In the genomic region with DNA sequence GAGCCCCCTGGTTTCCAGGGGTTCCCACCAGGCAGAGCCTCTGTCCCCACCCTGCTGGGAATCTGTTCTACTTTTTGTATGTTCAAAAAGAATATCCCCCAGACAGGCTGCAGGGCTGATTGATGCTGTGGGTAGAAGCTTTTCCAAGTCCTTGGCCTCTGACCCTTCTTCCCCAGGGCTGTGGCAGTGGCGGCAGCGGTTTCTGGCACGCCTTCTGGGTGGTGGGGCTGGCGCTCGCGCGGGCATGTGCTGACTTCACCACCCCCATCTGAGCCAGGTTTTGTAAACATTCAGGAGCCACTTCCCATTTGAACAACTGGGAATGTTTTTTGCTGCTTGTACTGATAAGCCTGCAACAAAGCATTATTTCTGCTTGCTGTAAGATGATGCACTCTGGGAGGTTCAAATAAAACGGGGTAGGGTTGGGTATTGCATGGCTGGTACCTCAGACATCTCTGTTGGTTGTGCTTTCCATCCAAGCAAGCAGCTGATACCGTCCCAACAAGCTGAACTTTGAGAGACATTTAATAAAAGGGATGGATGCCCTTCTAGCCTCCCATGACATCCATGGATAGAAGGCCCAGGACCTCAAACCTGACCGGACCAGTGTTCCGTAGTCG, we compare ENCODE assay signal across 9 mouse cellular contexts. TPM values are rescaled to one million over a fixed set of nuclear protein-coding genes. Genes with fewer than 3 reads are reported as not detected.
DNase-seq lines count a peak whose midpoint lies in the region; ATAC-seq and TF ChIP-seq lines count a peak whose summit lies in the region.
"Had no signal": no experiment of that assay in that cellular context is flagged by ENCODE, and none has a peak within 500 bp of the region (broad histone marks: within the 10 kb centered on the region; RNA-seq: fewer than 3 reads in every experiment).

No protein-coding gene starts in this region.

- DNase-seq in adrenal gland, postnatal 10 days: peak; percentile 52
- DNase-seq in adrenal gland, postnatal 4 days (ENCODE audit: low spot score in 2 of 2): no peak
- peak; percentile 47 for DNase-seq in hindbrain, embryonic 10.5 days (ENCODE audit: low spot score)
- peak; percentile 31 for DNase-seq in stomach, postnatal 0 days (ENCODE audit: low spot score)
- DNase-seq in cerebellum, adult 9-10 months: no peak
- DNase-seq in right cerebral cortex, adult 18-20 months: no peak

- peak overlapping the region; percentile 24 for H3K4me2 ChIP-seq in lung, embryonic 15.5 days
- H3K4me2 ChIP-seq in stomach, postnatal 0 days (replicated peaks; ENCODE audit: low read depth): no peak overlapping the region; the same call in 1 of the 2 replicates

- peaks cover 57% of the 10 kb centered on the region for H3K4me1 ChIP-seq in hindbrain, embryonic 10.5 days (replicated peaks)
- H3K4me1 ChIP-seq in lung, embryonic 15.5 days: peaks cover 22% of the 10 kb centered on the region
- H3K4me1 ChIP-seq in stomach, postnatal 0 days (replicated peaks; ENCODE audit: control insufficient read depth, insufficient read depth): no peaks in the 10 kb centered on the region; the same call in none of the 2 replicates

- ATAC-seq in common myeloid progenitor, adult 5-6 weeks (replicated peaks; ENCODE audit: low read depth, poor library complexity, severe bottlenecking): peak; percentile 16
- peak; percentile 9; the same call in 1 of the 2 replicates for ATAC-seq in lung, embryonic 15.5 days (ENCODE audit: borderline replicate concordance, extremely low read depth, low FRiP score, low TSS enrichment)
- ATAC-seq in stomach, postnatal 0 days (ENCODE audit: low FRiP score, low TSS enrichment): peak; percentile 38; the same call in 1 of the 2 replicates

- no peak overlapping the region for H3K9ac ChIP-seq in lung, embryonic 15.5 days
- no peak overlapping the region; the same call in 1 of the 2 replicates for H3K9ac ChIP-seq in stomach, postnatal 0 days (ENCODE audit: low read length)

- H3K9me3 ChIP-seq in hindbrain, embryonic 10.5 days: no peaks in the 10 kb centered on the region
- no peaks in the 10 kb centered on the region for H3K9me3 ChIP-seq in lung, embryonic 15.5 days
- H3K9me3 ChIP-seq in stomach, postnatal 0 days (ENCODE audit: control insufficient read depth, low read length): no peaks in the 10 kb centered on the region

- H3K27ac ChIP-seq in hindbrain, embryonic 10.5 days: peak overlapping the region; percentile 73
- peak overlapping the region; percentile 66 for H3K27ac ChIP-seq in lung, embryonic 15.5 days
- no peak overlapping the region for H3K27ac ChIP-seq in stomach, postnatal 0 days (replicated peaks)

- peak overlapping the region; percentile 10 for H3K4me3 ChIP-seq in hindbrain, embryonic 10.5 days
- no peak overlapping the region for H3K4me3 ChIP-seq in lung, embryonic 15.5 days
- no peak overlapping the region for H3K4me3 ChIP-seq in stomach, postnatal 0 days (ENCODE audit: low read depth, low read length)

- no peak for TF ChIP-seq EP300 in stomach, postnatal 0 days (optimal IDR thresholded peaks at IDR 0.05)

- H3K27me3 ChIP-seq in hindbrain, embryonic 10.5 days (ENCODE audit: insufficient read depth, poor library complexity, severe bottlenecking): peaks cover 79% of the 10 kb centered on the region
- no peaks in the 10 kb centered on the region for H3K27me3 ChIP-seq in lung, embryonic 15.5 days
- no peaks in the 10 kb centered on the region for H3K27me3 ChIP-seq in stomach, postnatal 0 days (ENCODE audit: control insufficient read depth, insufficient read depth, low read length)
- H3K27me3 ChIP-seq: CH12.LX had no signal

- 8% methylated on average over 12 of the region's 12 CpGs for whole genome bisulfite sequencing in hindbrain, embryonic 10.5 days
- 9% methylated on average over 12 of the region's 12 CpGs for WGBS in lung, embryonic 15.5 days
- 12% methylated on average over 12 of the region's 12 CpGs for whole genome bisulfite sequencing in stomach, postnatal 0 days

- TF ChIP-seq CTCF in stomach, postnatal 0 days (IDR thresholded peaks at IDR 0.05; ENCODE audit: low read depth): no peak

- peaks cover 30% of the 10 kb centered on the region for H3K36me3 ChIP-seq in hindbrain, embryonic 10.5 days
- H3K36me3 ChIP-seq in lung, embryonic 15.5 days: no peaks in the 10 kb centered on the region
- H3K36me3 ChIP-seq in stomach, postnatal 0 days (ENCODE audit: control insufficient read depth, insufficient read depth, low read length): peaks cover 11% of the 10 kb centered on the region; the same call in 1 of the 2 replicates

RNA-seq across cellular contexts. Expression of a gene that starts 32.8 kb away (rescaled TPM):
- total RNA-seq in adrenal gland, postnatal 10 days (2021): 100 to 1,000 TPM; 131 to 148 TPM
- 100 to 1,000 TPM in 1 of 2 experiments, 10 to 100 TPM in 1; 99.0 to 129 TPM for total RNA-seq in adrenal gland, postnatal 4 days (2021)
- 38.2 and 44.2 TPM in 2 replicates for total RNA-seq in common myeloid progenitor, adult 5-6 weeks (2017)
- 62.5 and 67.9 TPM in 2 replicates for polyA plus RNA-seq in hindbrain, embryonic 10.5 days (2016; fragmentation: Nextera tagmentation; extraction: Ambion mirVana)
- 112 and 122 TPM in 2 replicates for polyA plus RNA-seq in lung, embryonic 15.5 days (2015; fragmentation: Nextera tagmentation; extraction: Ambion mirVana)
- polyA plus RNA-seq in stomach, postnatal 0 days (2015; fragmentation: Nextera tagmentation; extraction: Ambion mirVana): 95.1 and 99.6 TPM in 2 replicates

RNA-seq across cellular contexts. Expression of a gene that starts 33.3 kb away (rescaled TPM):
- total RNA-seq in adrenal gland, postnatal 10 days (2021): 10 to 100 TPM; 61.5 to 62.8 TPM
- total RNA-seq in adrenal gland, postnatal 4 days (2021): 10 to 100 TPM; 60.2 to 67.6 TPM
- 50.3 and 66.4 TPM in 2 replicates for total RNA-seq in common myeloid progenitor, adult 5-6 weeks (2017)
- polyA plus RNA-seq in hindbrain, embryonic 10.5 days (2016; fragmentation: Nextera tagmentation; extraction: Ambion mirVana): 30.5 and 34.7 TPM in 2 replicates
- 22.7 and 23.4 TPM in 2 replicates for polyA plus RNA-seq in lung, embryonic 15.5 days (2015; fragmentation: Nextera tagmentation; extraction: Ambion mirVana)
- polyA plus RNA-seq in stomach, postnatal 0 days (2015; fragmentation: Nextera tagmentation; extraction: Ambion mirVana): 16.2 and 16.8 TPM in 2 replicates

RNA-seq across cellular contexts. Expression of a gene that starts 39.1 kb away (rescaled TPM):
- total RNA-seq in adrenal gland, postnatal 10 days (2021): 1 to 10 TPM; 6.3 to 7.7 TPM
- total RNA-seq in adrenal gland, postnatal 4 days (2021): 1 to 10 TPM; 5.6 to 9.2 TPM
- total RNA-seq in common myeloid progenitor, adult 5-6 weeks (2017): 4.5 and 5.0 TPM in 2 replicates
- polyA plus RNA-seq in hindbrain, embryonic 10.5 days (2016; fragmentation: Nextera tagmentation; extraction: Ambion mirVana): 16.8 and 19.5 TPM in 2 replicates
- polyA plus RNA-seq in lung, embryonic 15.5 days (2015; fragmentation: Nextera tagmentation; extraction: Ambion mirVana): 15.7 and 17.0 TPM in 2 replicates
- 8.3 and 9.0 TPM in 2 replicates for polyA plus RNA-seq in stomach, postnatal 0 days (2015; fragmentation: Nextera tagmentation; extraction: Ambion mirVana)

RNA-seq across cellular contexts. Expression of a gene that starts 39.3 kb away (rescaled TPM):
- 1 to 10 TPM; 4.0 to 7.1 TPM for total RNA-seq in adrenal gland, postnatal 10 days (2021)
- total RNA-seq in adrenal gland, postnatal 4 days (2021): 10 to 100 TPM in 1 of 2 experiments, 1 to 10 TPM in 1; 9.5 to 11.0 TPM
- total RNA-seq in common myeloid progenitor, adult 5-6 weeks (2017): 0.49 and 5.9 TPM in 2 replicates
- polyA plus RNA-seq in hindbrain, embryonic 10.5 days (2016; fragmentation: Nextera tagmentation; extraction: Ambion mirVana): 2.2 and 2.7 TPM in 2 replicates
- polyA plus RNA-seq in lung, embryonic 15.5 days (2015; fragmentation: Nextera tagmentation; extraction: Ambion mirVana): 4.9 and 5.4 TPM in 2 replicates
- 0.74 and 1.1 TPM in 2 replicates for polyA plus RNA-seq in stomach, postnatal 0 days (2015; fragmentation: Nextera tagmentation; extraction: Ambion mirVana)

Comparison
In these comparisons a context has a peak if more than half of its experiments do, and no peak if none do; other contexts are left out.
1. DNase-seq: peak in adrenal gland, postnatal 10 days (single experiment), hindbrain, embryonic 10.5 days (single experiment) and stomach, postnatal 0 days (single experiment); none in adrenal gland, postnatal 4 days (0 of 2), cerebellum, adult 9-10 months (single experiment) and right cerebral cortex, adult 18-20 months (single experiment).
2. Peak in every context shown above with its lines, with median percentiles within 50 percentile points of each other: ATAC-seq.